Mouse (Mus musculus): ENCODE measurements around the gene Scrn1. TPM values are rescaled to one million over a fixed set of nuclear protein-coding genes. Genes with fewer than 3 reads are reported as not detected.
A peak's percentile ranks its signal among the peaks of the same experiment; 100 is the strongest.

The Scrn1 gene
- polyA plus RNA-seq (2012; rRNA removed) = 5.5 and 7.4 TPM in 2 replicates

DNA sequence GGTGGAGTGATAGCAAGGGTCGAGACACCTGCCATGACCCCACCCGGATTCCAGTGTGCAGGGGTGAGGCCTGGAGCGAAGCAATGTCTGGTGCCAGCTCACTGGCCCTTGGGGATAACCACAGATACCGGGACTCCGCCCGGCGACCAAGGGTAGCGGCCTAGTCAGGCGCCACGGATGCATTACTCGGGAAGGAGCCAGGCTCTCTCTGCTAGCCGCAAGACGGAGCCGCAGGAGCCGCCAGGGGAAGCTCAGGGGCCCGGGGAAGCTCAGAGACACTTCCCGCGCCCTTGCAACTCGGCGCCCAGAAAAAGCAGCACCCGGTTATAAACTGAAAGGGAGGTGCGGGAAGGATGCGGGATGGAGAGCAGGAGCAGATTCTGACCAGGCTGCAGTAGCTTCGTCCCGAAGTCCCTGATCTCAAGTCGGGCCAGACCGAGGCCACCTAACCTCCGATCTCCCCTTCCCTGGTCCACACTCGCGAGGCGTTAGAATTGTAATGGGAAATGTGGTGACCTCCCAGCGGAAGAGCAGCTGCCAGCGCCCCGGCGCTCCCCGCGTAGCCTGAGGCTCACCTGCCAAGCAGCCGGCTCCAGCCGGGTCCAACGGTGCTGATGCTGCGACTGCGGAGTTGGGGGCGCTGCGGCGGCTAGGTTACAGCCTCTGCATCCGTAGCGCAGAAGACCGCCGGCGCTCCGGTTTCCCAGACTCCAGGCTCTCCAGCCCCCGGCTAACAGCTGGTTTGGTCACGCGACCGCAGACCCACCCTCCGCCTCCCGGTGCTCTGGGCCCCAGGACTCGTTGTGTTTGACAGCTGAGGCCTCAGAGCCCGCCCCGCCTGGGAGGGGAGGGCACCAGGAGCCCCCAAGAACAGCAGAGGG is at the start of gene Scrn1:
Scrn1 (minus strand) TSS at position 825 of the 881 bp plus-strand sequence.
- Histone ChIP-seq H3K27ac (ENCODE audit: control insufficient read depth, insufficient read depth, low read depth, low read length) (peak within 1 kb of the TSS; percentile 2), H3K4me3 (ENCODE audit: control insufficient read depth, low read depth, low read length) (peak within 1 kb of the TSS; percentile 74), H3K27me3 (ENCODE audit: control insufficient read depth, insufficient read depth, low read length) (no peaks in the 10 kb centered on the region), H3K36me3 (ENCODE audit: control insufficient read depth, insufficient read depth, low read length) (no peaks in the 10 kb centered on the region), H3K4me1 (ENCODE audit: control insufficient read depth, insufficient read depth, low read length) (peaks cover 2% of the 10 kb centered on the region)
- no peak for TF ChIP-seq POLR2A (IDR thresholded peaks at IDR 0.05; ENCODE audit: control insufficient read depth, low read depth, low read length)

DNA sequence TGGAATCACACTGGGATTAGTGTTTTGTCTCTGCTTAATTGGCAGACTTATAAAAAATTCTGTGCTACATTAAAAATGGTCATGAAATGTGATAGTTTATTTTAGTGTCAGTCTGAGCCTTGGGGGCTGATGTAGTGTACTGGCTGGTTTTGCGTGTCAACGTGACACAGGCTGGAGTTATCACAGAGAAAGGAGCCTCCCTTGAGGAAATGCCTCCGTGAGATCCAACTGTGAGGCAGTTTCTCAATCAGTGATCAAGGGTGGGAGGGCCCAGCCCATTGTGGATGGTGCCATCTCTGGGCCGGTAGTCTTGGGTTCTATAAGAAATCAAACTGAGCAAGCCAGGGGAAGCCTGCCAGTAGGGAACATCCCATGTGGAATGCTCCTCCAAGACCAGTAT is 40.0 kb upstream of the Scrn1 start:
- TF ChIP-seq POLR2A (IDR thresholded peaks at IDR 0.05; ENCODE audit: control insufficient read depth, low read depth, low read length) (no peak), CTCF (IDR thresholded peaks at IDR 0.05; ENCODE audit: control insufficient read depth, insufficient read depth, insufficient replicate concordance, low read depth, low read length) (no peak)
- no peak overlapping the region for H3K4me3 ChIP-seq (ENCODE audit: control insufficient read depth, low read depth, low read length)
- H3K27ac ChIP-seq (ENCODE audit: control insufficient read depth, insufficient read depth, low read depth, low read length) = no peak overlapping the region
- H3K36me3 ChIP-seq (ENCODE audit: control insufficient read depth, insufficient read depth, low read length) = no peaks in the 10 kb centered on the region
- no peaks in the 10 kb centered on the region; the same call in 1 of the 2 replicates for H3K4me1 ChIP-seq (ENCODE audit: control insufficient read depth, insufficient read depth, low read length)
- no peaks in the 10 kb centered on the region for H3K27me3 ChIP-seq (ENCODE audit: control insufficient read depth, insufficient read depth, low read length)

DNA sequence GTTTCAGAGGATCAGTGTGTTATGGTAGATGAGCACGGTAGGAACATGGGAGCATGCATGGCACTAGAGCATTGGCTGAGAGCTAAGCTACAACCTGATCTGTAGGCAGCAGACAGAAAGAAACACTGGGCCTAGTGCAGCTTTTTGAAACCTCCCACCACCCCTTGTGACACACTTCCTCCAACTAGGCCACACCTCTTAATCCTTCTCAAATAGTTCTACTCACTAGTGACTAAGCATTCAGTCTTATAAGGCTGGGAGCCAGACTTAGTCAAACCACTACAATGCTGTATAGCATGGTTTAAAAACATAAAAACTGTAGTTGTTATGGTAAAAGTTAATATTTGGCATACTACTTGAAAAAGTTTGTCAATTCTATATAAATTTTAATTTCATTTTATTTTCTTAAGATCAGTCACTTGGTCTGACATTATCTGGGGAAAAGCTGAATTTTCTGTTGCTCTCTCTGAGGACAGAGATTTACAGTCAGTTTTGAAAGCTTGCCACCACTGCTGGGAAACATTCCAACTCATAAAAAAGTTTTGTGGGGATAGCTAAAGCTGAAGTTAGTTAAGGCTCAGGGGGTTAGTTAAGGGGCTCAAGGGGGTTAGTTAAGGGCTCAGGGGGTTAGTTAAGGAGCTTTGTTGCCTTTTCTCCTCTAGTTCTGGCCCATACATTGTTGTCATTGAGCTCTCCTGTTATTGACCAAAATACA is 37.9 kb upstream of the Scrn1 start:
- H3K4me1 ChIP-seq (ENCODE audit: control insufficient read depth, insufficient read depth, low read length) = no peaks in the 10 kb centered on the region; the same call in 1 of the 2 replicates
- no peak overlapping the region for H3K4me3 ChIP-seq (ENCODE audit: control insufficient read depth, low read depth, low read length)
- TF ChIP-seq POLR2A (IDR thresholded peaks at IDR 0.05; ENCODE audit: control insufficient read depth, low read depth, low read length) (no peak), CTCF (IDR thresholded peaks at IDR 0.05; ENCODE audit: control insufficient read depth, insufficient read depth, insufficient replicate concordance, low read depth, low read length) (no peak)
- H3K27me3 ChIP-seq (ENCODE audit: control insufficient read depth, insufficient read depth, low read length) = no peaks in the 10 kb centered on the region
- no peaks in the 10 kb centered on the region for H3K36me3 ChIP-seq (ENCODE audit: control insufficient read depth, insufficient read depth, low read length)
- H3K27ac ChIP-seq (ENCODE audit: control insufficient read depth, insufficient read depth, low read depth, low read length) = no peak overlapping the region; the same call in 1 of the 2 replicates

DNA sequence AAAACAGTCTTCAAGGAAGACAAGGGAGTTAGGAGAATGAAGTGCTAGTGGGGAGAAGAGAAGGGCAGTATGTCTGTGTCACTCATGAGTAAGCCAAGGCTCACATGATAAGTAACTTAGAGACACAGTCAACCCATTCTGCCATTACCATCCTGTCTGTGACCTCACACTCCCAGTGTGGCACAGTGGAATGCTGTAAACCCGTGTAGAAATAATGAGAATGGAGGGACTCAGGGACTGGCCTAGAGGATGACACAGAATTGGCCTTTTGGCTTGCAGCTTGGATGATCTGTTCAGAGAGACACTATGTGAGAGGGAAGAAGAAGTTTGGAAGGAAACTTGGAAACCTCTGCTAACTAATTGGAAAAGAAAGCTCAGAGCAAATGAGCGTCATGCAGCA is 36.6 kb upstream of the Scrn1 start:
- no peak overlapping the region for H3K27ac ChIP-seq (ENCODE audit: control insufficient read depth, insufficient read depth, low read depth, low read length)
- H3K4me3 ChIP-seq (ENCODE audit: control insufficient read depth, low read depth, low read length) = peak overlapping the region; percentile 32; the same call in 1 of the 2 replicates
- H3K27me3 ChIP-seq (ENCODE audit: control insufficient read depth, insufficient read depth, low read length) = no peaks in the 10 kb centered on the region
- no peak for TF ChIP-seq CTCF (IDR thresholded peaks at IDR 0.05; ENCODE audit: control insufficient read depth, insufficient read depth, insufficient replicate concordance, low read depth, low read length)
- TF ChIP-seq POLR2A (IDR thresholded peaks at IDR 0.05; ENCODE audit: control insufficient read depth, low read depth, low read length) = no peak
- no peaks in the 10 kb centered on the region for H3K36me3 ChIP-seq (ENCODE audit: control insufficient read depth, insufficient read depth, low read length)
- no peaks in the 10 kb centered on the region; the same call in 1 of the 2 replicates for H3K4me1 ChIP-seq (ENCODE audit: control insufficient read depth, insufficient read depth, low read length)

DNA sequence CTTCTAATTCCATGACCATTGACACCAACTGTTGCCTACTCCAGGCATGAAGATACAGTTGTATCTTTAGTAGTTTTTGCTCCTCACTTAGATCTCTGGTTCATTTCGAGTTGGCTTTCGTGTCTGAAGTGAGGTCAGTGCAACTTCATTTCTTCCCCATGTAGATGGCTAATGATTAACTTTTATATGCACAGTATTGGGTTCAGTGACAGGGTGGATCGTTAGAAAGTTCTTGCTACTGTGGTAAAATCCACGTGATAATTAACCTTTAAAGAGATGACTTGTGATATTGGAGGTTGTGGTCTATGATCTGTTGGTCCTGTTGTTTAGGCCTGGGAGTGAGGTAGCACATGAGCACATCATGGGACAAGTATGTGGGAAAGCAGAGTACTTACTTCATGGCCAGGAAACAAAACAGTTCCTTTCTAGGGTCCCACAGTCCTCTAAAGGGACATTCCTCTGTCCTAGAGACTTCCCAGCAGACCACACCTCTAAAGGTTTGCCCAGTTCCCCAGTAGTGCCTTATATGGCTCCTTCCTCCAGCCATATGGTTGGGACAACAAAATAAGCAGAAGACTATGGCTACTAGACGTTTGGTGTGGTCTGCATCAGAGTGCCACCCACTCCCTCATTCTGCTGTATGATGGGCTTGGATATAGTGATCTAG is 34.5 kb upstream of the Scrn1 start:
- TF ChIP-seq CTCF (IDR thresholded peaks at IDR 0.05; ENCODE audit: control insufficient read depth, insufficient read depth, insufficient replicate concordance, low read depth, low read length) = no peak
- TF ChIP-seq POLR2A (IDR thresholded peaks at IDR 0.05; ENCODE audit: control insufficient read depth, low read depth, low read length) = no peak
- Histone ChIP-seq H3K27me3 (ENCODE audit: control insufficient read depth, insufficient read depth, low read length) (no peaks in the 10 kb centered on the region), H3K4me3 (ENCODE audit: control insufficient read depth, low read depth, low read length) (no peak overlapping the region), H3K36me3 (ENCODE audit: control insufficient read depth, insufficient read depth, low read length) (no peaks in the 10 kb centered on the region), H3K27ac (ENCODE audit: control insufficient read depth, insufficient read depth, low read depth, low read length) (no peak overlapping the region), H3K4me1 (ENCODE audit: control insufficient read depth, insufficient read depth, low read length) (no peaks in the 10 kb centered on the region)

DNA sequence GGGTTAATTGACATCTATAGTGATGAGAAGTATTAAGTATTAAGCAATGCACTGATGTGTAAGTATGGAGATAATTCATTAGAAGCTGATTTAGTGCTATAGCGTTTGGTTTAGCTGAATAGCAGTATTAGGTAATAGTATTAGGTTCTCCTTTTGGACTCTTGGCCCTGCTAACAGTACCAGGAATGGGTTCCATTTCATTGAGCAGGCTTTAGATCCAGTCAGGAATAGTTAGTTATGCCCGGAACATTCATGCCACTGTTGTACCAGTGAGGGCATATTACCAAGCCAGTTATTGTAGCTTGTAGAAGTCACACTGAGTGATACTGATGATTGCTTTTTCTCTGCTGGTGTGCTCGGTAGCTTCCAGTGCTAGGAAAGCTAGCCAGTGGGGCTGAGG is 31.4 kb upstream of the Scrn1 start:
- no peak for TF ChIP-seq CTCF (IDR thresholded peaks at IDR 0.05; ENCODE audit: control insufficient read depth, insufficient read depth, insufficient replicate concordance, low read depth, low read length)
- TF ChIP-seq POLR2A (IDR thresholded peaks at IDR 0.05; ENCODE audit: control insufficient read depth, low read depth, low read length) = no peak
- Histone ChIP-seq H3K36me3 (ENCODE audit: control insufficient read depth, insufficient read depth, low read length) (no peaks in the 10 kb centered on the region), H3K27ac (ENCODE audit: control insufficient read depth, insufficient read depth, low read depth, low read length) (no peak overlapping the region), H3K4me1 (ENCODE audit: control insufficient read depth, insufficient read depth, low read length) (peaks cover 11% of the 10 kb centered on the region), H3K27me3 (ENCODE audit: control insufficient read depth, insufficient read depth, low read length) (no peaks in the 10 kb centered on the region), H3K4me3 (ENCODE audit: control insufficient read depth, low read depth, low read length) (no peak overlapping the region)

DNA sequence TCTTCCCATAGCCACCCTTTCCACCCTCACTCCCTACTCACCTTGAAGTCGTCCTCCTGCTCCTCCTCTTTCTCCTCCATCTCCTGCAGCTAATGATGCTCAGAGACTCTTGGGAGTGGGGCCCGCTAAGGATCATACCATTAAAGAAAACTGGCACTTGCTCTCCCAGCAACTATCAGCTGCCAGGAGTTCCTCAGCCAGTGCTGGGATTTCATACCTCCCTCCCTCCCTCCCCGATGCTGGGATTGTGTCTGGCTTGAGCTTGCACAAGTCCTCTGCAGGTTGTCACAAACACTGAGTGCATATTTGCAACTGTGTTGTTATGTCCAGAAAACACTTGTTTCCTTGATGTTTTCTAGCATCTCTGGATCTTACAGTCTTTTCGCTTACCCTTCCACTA is 30.9 kb upstream of the Scrn1 start, which contains the start of gene Fkbp14:
Fkbp14 (minus strand) TSS at position 101 of the 400 bp plus-strand sequence.
- Histone ChIP-seq H3K27me3 (ENCODE audit: control insufficient read depth, insufficient read depth, low read length) (no peaks in the 10 kb centered on the region), H3K4me3 (ENCODE audit: control insufficient read depth, low read depth, low read length) (no peak within 1 kb of the TSS), H3K27ac (ENCODE audit: control insufficient read depth, insufficient read depth, low read depth, low read length) (no peak within 1 kb of the TSS), H3K36me3 (ENCODE audit: control insufficient read depth, insufficient read depth, low read length) (no peaks in the 10 kb centered on the region), H3K4me1 (ENCODE audit: control insufficient read depth, insufficient read depth, low read length) (peaks cover 12% of the 10 kb centered on the region)
- TF ChIP-seq CTCF (IDR thresholded peaks at IDR 0.05; ENCODE audit: control insufficient read depth, insufficient read depth, insufficient replicate concordance, low read depth, low read length) (no peak), POLR2A (IDR thresholded peaks at IDR 0.05; ENCODE audit: control insufficient read depth, low read depth, low read length) (no peak)

Data from testis, adult 2 months (tissue).